Mouse (Mus musculus): ENCODE measurements at regions not wholly inside any gene's neighbourhood (a gene's known extent, or its start where the extent isn't known, plus 50 kb on each side); places are given as distances from the start of the nearest gene placed in this dataset.
A peak's percentile ranks its signal among the peaks of the same experiment; 100 is the strongest.

DNA sequence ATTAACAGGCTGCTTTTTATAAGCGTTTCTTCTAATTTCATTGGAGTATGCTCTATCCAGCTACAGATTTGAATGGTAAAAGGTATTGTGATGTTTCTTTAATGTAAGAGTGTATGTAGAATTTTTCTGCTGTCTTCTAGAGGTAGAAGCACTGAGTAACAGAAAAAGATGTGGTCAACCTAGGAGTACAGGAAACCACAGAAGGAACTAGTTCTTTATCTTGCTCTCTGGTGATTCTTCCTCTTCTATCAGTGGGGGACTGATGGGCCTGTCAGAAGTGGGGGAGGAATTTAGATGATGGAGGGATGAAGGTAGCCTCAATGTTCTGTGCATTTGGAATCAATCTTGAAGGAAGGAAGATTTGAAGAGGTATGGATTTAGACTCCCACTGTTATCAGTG lies 1031.9 kb downstream of the Car8 start:
- TF ChIP-seq CTCF (conservative IDR thresholded peaks at IDR 0.05), result no peak
- Histone ChIP-seq H3K27ac (no peak overlapping the region), H3K4me3 (no peak overlapping the region)
- DNase-seq (ENCODE audit: low spot score in 2 of 2), result no peak

DNA sequence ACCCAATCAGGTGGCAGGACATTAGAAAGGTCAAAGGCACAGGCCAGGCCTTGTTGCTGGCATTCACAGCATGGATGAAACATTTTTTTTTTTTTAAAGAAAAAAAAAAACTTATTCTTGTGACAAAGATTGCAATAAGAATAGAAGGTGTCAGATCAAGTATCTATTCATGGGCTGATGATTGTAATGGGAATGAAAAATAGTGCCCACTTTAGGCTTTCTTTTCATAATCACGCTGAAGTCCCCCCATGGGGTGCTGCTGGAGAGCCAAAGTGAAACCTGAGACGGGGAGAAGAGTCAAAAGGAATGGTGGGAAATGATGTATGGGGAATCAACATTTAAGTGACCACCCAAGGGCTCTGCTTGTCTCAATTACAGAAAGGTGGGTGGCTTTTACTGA lies 1037.0 kb downstream of the Car8 start:
- TF ChIP-seq CTCF (conservative IDR thresholded peaks at IDR 0.05), result no peak
- no peak for DNase-seq (ENCODE audit: low spot score in 2 of 2)
- Histone ChIP-seq H3K4me3 (no peak overlapping the region), H3K27ac (no peak overlapping the region)

DNA sequence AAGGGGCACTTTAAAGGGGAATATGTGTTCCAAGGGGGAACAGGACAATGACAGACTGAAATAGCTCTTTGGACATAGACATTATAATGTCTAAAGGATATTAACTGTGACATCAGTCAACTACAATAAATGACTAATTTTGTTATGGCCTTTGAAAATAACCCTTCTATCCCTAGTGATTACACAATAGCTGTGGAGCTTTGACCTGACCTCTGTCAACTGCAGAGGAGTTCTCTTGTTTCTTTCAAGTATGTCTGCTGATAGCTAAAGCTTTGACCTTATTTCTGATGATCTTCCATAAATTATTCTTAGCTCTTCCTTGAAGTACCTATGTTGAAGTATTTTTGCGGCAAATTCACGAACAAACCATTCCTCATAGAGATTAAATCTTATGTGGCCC lies 1038.9 kb downstream of the Car8 start:
- H3K27ac ChIP-seq, result no peak overlapping the region
- DNase-seq (ENCODE audit: low spot score in 2 of 2), result no peak
- TF ChIP-seq CTCF (conservative IDR thresholded peaks at IDR 0.05), result no peak

DNA sequence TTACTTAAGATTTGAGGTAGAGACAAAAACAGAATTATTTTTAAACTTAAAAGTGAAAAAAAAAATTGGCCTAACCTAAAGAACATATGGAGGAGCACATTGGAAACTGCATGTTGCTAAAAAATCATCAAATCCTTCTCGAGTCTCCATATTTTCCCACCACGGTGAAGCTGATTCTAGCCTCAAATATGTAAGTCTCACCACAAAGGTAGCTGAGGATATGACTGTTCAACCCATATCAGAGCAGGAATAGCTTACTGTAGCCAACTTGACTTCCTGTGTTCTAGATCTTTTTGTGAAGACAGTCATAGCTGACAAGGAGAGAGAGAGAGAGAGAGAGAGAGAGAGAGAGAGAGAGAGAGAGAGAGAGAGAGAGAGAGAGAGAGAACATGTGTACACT lies 1039.8 kb downstream of the Car8 start:
- H3K27ac ChIP-seq, result no peak overlapping the region
- no peak for DNase-seq (ENCODE audit: low spot score in 2 of 2)

More for the DNA sequence above, 1038.9 kb downstream of the Car8 start:
- no peak overlapping the region for H3K4me3 ChIP-seq

DNA sequence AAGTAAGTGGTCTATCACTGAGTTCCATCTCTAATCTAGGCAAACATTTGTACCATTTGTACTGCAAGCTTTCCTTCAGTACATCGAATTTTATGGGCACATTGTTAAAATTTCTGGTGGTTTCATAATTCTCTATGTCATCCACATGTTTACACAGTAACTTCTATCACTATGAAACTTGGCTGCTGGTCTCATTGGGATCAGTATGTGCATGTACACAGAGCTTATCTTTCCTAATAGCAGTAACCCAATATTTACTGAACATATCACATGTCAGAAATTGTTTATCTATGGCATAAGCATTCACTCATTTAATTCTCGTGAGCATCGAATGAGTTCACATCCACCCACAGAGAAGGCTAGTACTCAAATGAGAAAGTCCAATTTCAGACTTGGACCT lies 1042.3 kb downstream of the Car8 start:
- no peak for DNase-seq (ENCODE audit: low spot score in 2 of 2)
- Histone ChIP-seq H3K4me3 (no peak overlapping the region), H3K27ac (no peak overlapping the region)
- TF ChIP-seq CTCF (conservative IDR thresholded peaks at IDR 0.05), result no peak

More for the DNA sequence above, 1039.8 kb downstream of the Car8 start:
- TF ChIP-seq CTCF (conservative IDR thresholded peaks at IDR 0.05), result no peak
- no peak overlapping the region for H3K4me3 ChIP-seq

DNA sequence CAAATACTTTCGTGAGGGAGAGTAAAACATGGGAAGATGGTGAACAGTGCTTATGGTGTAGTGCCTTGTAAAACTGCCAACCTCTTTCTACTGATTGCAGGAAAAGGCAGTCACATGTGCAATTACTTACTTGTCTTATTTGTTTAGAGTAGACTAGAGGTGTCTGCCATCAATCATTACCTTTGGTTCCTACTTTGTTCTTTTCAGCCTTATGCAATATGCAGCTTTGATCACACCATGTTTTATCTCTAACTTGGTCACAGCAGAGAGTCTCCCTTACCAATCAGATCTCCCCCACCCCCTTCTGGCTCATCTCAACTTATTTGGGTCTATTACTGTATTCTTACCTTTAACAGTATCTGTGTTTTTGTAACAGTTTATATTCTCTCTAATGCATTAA lies 1043.2 kb downstream of the Car8 start:
- no peak for TF ChIP-seq CTCF (conservative IDR thresholded peaks at IDR 0.05)
- Histone ChIP-seq H3K4me3 (no peak overlapping the region), H3K27ac (no peak overlapping the region)
- no peak for DNase-seq (ENCODE audit: low spot score in 2 of 2)

DNA sequence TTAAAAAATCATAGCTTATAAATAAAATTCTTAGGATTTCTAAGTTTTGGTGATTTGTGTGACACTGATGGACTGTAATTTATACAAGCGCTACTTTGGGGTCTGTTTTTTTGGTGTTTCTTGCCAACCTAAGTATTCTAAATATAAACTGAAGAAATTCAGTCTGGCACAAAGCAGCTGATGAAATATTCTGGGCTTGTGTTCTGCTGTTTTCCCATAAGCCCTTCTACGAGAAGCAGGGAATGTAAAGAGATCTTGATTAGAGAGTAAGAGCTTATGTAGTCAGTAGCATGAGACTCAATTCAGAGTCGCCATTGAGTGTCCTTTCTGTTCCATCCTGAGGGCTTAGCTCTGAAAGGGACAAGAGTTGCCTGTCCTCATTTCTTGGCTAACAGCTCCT lies 1046.9 kb downstream of the Car8 start:
- H3K4me3 ChIP-seq, result no peak overlapping the region
- no peak for DNase-seq (ENCODE audit: low spot score in 2 of 2)
- H3K27ac ChIP-seq, result peak overlapping the region; percentile 37
- no peak for TF ChIP-seq CTCF (conservative IDR thresholded peaks at IDR 0.05)

DNA sequence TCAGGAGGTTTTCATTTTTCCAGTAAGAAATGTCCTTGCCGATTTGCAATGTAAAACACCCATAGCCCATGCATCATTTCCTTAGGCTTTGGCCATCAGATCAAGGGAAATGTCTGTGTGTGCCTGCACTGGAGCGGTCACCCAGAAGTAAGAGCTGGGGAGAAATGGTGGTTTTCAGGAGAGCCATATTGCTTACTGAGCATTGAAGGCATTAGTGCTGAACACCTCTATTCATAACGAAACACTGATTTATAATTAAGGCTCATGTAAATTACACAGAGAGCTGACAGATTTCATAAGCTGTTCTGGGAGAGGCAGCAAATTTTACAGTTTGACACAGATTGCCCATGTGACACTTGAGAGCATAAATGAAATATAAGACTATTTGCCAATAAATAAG lies 1047.6 kb downstream of the Car8 start:
- TF ChIP-seq CTCF (conservative IDR thresholded peaks at IDR 0.05), result no peak
- peak overlapping the region; percentile 37; the same call in 1 of the 2 replicates for H3K27ac ChIP-seq
- H3K4me3 ChIP-seq, result no peak overlapping the region
- DNase-seq (ENCODE audit: low spot score in 2 of 2), result no peak

DNA sequence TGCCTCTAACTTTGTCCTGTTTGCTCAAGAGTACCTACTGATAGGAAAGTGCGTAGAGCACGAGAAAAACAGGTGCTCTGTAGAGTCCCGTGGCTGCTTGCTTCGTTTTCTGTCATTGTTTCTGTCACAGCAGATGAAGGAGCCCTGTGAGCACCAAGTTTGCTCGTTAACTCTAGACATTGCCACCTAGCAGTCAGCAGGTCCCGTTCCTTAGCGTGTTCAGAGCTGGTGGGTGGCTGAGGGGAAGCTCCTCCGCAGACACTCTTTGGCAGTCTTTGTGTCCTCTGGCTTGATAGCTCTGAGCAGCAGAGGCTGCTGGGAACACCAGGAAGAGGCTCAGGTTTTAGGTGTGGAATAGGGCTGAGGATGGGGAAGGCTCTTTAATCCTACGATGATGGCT lies 1063.8 kb downstream of the Car8 start:
- no peak for DNase-seq (ENCODE audit: low spot score in 2 of 2)
- H3K27ac ChIP-seq, result no peak overlapping the region
- TF ChIP-seq CTCF (conservative IDR thresholded peaks at IDR 0.05), result no peak
- no peak overlapping the region for H3K4me3 ChIP-seq

DNA sequence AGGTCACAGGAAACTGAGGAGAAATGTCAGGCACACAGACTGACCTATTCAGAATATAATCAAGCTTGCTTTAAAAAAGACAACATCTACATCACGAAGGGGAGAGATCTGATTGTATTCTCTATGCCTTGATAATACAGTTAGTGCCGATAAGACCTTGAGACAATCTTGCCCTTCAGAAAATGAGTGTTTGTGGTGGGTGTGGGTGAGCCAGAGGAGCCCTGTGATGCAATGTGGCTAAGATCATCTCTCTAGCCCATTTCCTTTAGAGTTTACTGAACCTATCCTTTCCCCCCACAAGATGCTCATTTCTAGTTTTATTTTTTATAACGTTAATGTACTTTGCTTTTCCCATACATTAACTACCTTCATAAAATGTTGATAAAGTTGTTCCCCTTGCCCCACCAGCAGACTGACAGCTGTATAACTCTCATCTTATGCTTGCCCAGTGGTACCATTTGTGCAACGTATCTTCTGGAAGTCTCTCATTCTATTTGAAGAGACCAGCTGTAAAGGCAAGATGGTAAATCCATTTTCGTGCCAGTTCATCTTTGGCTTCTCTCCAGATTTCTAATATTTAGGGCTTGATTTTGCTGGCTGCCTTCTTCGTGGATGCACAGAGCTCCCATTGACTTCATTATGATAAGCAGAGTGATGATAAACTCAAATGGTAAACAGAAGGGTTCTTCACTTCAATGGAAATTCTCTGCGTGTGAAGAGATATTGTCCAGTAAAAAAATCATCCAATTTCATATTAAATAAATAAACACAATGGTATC lies 1066.1 kb downstream of the Car8 start:
- no peak for DNase-seq (ENCODE audit: low spot score in 2 of 2)
- TF ChIP-seq CTCF (conservative IDR thresholded peaks at IDR 0.05), result no peak
- no peak overlapping the region for H3K4me3 ChIP-seq
- H3K27ac ChIP-seq, result no peak overlapping the region

DNA sequence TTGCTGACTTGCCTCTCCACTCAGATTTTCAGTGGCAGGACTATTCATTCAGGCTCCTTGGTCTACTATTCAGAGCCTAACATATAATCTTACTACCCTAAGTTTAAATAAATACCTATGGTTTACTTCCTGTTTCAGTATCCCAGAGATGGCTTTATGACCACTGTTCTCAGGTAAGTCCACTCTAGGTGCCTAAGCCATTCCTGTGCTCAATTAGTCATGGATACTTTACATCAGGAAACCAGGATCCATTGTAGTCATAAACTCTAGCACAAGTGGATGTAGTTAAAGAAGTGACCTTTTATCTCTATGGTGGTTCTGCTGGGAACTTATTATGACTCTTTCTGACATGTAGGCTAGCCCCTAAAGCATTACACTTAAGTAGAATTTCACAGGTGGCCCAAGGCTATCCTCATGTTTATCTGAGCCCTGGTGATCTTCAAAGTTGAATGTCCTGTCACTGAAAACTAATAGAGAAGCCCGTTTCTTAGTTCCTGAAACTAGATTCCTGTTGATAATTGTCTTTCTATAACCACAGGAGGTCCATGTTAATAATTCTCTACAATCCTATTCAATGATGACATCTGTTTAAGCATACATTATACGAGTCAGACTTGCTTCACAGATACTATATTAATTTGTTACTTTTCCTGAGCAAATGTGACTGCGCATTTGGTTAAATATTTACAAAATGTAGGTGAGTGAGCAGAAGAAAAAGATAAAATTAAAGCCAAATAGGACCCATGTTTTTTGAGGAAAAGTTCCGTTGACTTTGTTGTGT lies 1067.0 kb downstream of the Car8 start:
- no peak for DNase-seq (ENCODE audit: low spot score in 2 of 2)
- Histone ChIP-seq H3K27ac (no peak overlapping the region), H3K4me3 (no peak overlapping the region)
- no peak for TF ChIP-seq CTCF (conservative IDR thresholded peaks at IDR 0.05)

DNA sequence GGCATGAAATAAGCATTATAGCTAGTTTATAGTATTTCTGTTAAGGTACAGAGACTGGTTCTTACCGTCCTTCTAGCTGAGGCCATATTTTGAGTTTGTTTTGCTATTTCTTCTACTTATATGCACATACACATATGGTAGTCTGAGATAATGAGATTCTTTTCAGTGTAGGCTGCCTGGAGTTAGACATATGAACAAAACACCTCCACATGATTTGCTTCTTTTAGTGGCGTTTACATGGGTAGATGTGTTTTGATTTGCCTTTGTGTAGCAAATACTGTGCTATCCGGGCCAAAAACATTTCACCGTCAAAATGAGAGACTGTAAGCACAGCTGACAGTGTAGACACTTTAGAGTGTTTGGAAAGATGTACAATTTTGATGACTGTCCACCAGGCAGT lies 1077.4 kb downstream of the Car8 start:
- DNase-seq (ENCODE audit: low spot score in 2 of 2), result no peak
- Histone ChIP-seq H3K4me3 (no peak overlapping the region), H3K27ac (no peak overlapping the region)
- no peak for TF ChIP-seq CTCF (conservative IDR thresholded peaks at IDR 0.05)

DNA sequence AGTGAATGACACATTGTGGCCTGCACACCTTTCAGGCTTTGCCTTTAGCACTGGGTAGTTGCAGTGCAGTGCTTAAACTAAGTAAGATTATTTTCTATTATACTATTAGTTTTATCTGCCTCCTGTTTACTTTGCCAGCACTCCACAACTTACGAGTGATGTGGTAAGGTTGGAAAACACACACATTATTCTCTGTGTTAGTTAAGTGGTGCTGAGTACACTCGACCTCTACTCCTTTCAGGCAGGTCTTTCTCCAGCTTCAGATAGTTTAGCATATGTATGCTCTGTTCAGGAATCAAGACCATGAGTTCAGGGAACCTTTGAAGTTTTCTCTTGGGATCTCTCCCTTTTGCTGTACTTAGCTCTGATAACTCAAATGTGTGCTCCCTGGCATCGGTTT lies 1081.0 kb downstream of the Car8 start:
- no peak for DNase-seq (ENCODE audit: low spot score in 2 of 2)

DNA sequence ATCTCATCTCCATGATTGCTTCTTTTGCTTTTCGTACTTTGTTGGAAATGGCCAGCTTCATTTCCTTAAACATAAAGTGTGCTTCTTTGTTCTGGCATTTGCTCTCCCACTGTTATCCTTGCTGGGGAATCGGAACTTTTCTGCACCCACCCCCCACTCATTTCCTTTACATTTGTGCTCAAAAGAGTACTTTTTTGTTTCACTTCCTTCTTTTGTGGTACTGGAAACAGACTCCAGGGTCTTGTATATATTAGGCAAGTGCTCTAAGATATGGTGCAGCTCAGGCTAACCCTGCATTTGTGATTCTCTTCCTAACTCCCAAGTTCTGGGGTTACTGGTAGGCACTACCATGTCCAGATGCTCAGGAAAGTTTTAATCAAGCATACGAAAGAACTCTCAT lies 1084.6 kb downstream of the Car8 start:
- H3K4me3 ChIP-seq, result no peak overlapping the region
- no peak overlapping the region for H3K27ac ChIP-seq
- no peak for DNase-seq (ENCODE audit: low spot score in 2 of 2)
- no peak for TF ChIP-seq CTCF (conservative IDR thresholded peaks at IDR 0.05)

More for the DNA sequence above, 1081.0 kb downstream of the Car8 start:
- Histone ChIP-seq H3K27ac (no peak overlapping the region), H3K4me3 (no peak overlapping the region)
- TF ChIP-seq CTCF (conservative IDR thresholded peaks at IDR 0.05), result no peak
